Comparison of ENCODE assay signal across 13 mouse cellular contexts in genomic region chr7:100990636-100991311, GRCm38 (mm10). TPM values are rescaled to one million over a fixed set of nuclear protein-coding genes. Genes with fewer than 3 reads are reported as not detected.
A peak's percentile ranks its signal among the peaks of the same experiment; 100 is the strongest.
DNase-seq lines count a peak whose midpoint lies in the region; ATAC-seq lines count a peak whose summit lies in the region.
"Had no signal": no experiment of that assay in that cellular context is flagged by ENCODE, and none has a peak within 500 bp of the region (broad histone marks: within the 10 kb centered on the region; RNA-seq: fewer than 3 reads in every experiment).

No protein-coding gene starts in this region.

- H3K4me2 ChIP-seq in kidney, embryonic 14.5 days (replicated peaks; ENCODE audit: low read depth, low read length), result no peak overlapping the region

- intact Hi-C loops in heart, postnatal 25 days (cut with DNase I), result loop anchor here (2.0 kb wide), 1 partner anchor 20 kb away; no protein-coding TSS in a partner anchor

- no peak overlapping the region for H3K4me3 ChIP-seq in kidney, embryonic 14.5 days (ENCODE audit: low read length)
- no peak overlapping the region for H3K4me3 ChIP-seq in brown adipose tissue, adult 24 weeks (ENCODE audit: insufficient read depth, low read depth, low read length)
- H3K4me3 ChIP-seq: myocyte had no signal

- DNase-seq in kidney, adult 11 months, result peak; percentile 49
- peak; percentile 76 for DNase-seq in heart, postnatal 25 days (ENCODE audit: low spot score)
- peak; percentile 74 for DNase-seq in lung, postnatal 36 days
- no peak for DNase-seq in embryo, embryonic 10.5 days (ENCODE audit: low spot score)
- DNase-seq in c-Kit-positive CD71-positive TER-119-positive erythroid progenitor cells, embryonic 14.5 days (ENCODE audit: low spot score), result no peak
- DNase-seq in layer of hippocampus, adult 11-12 months (ENCODE audit: low spot score), result no peak
- DNase-seq: cerebellum, postnatal 36 days; thymus, adult 2 months had no signal

- H3K4me1 ChIP-seq in kidney, embryonic 14.5 days (ENCODE audit: control insufficient read depth, insufficient read depth, low read length), result no peaks in the 10 kb centered on the region
- peaks cover 36% of the 10 kb centered on the region for H3K4me1 ChIP-seq in brown adipose tissue, adult 24 weeks (ENCODE audit: control insufficient read depth, insufficient read depth, insufficient read length, low read length)

- no peaks in the 10 kb centered on the region for H3K36me3 ChIP-seq in kidney, embryonic 14.5 days (ENCODE audit: control insufficient read depth, insufficient read depth, low read length)
- H3K36me3 ChIP-seq: G1E had no signal

- WGBS in kidney, embryonic 14.5 days, result 44% methylated on average over 9 of the region's 9 CpGs

- no peak overlapping the region for H3K9ac ChIP-seq in kidney, embryonic 14.5 days (ENCODE audit: low read depth, low read length)

- H3K27ac ChIP-seq in kidney, embryonic 14.5 days (ENCODE audit: low read depth, low read length), result no peak overlapping the region
- peak overlapping the region; percentile 57 for H3K27ac ChIP-seq in brown adipose tissue, adult 24 weeks (replicated peaks; ENCODE audit: low read depth, low read length)

- ATAC-seq in kidney, embryonic 14.5 days (ENCODE audit: low FRiP score, low TSS enrichment), result no peak
- ATAC-seq: intestine, postnatal 0 days had no signal

- no peaks in the 10 kb centered on the region for H3K27me3 ChIP-seq in kidney, embryonic 14.5 days (ENCODE audit: control insufficient read depth, insufficient read depth, low read length)

- no peaks in the 10 kb centered on the region for H3K9me3 ChIP-seq in kidney, embryonic 14.5 days (ENCODE audit: control insufficient read depth, low read length)
- H3K9me3 ChIP-seq: G1E had no signal

RNA-seq across cellular contexts. Expression of gene P2ry6, which starts 16.3 kb away (rescaled TPM):
- polyA plus RNA-seq in kidney, embryonic 14.5 days (2014; fragmentation: Nextera tagmentation; extraction: Ambion mirVana), result 3.6 and 4.4 TPM in 2 replicates
- polyA plus RNA-seq in brown adipose tissue, adult 24 weeks (2012; ENCODE audit: insufficient read depth, insufficient read length, missing spikeins), result 3.7 and 4.5 TPM in 2 replicates
- total RNA-seq in heart, postnatal 25 days (2021), result 1 to 10 TPM; 4.4 TPM

RNA-seq across cellular contexts. Expression of gene P2ry2, which starts 21.9 kb away (rescaled TPM):
- 0.72 and 0.84 TPM in 2 replicates for polyA plus RNA-seq in kidney, embryonic 14.5 days (2014; fragmentation: Nextera tagmentation; extraction: Ambion mirVana)
- 7.1 and 8.0 TPM in 2 replicates for polyA plus RNA-seq in brown adipose tissue, adult 24 weeks (2012; ENCODE audit: insufficient read depth, insufficient read length, missing spikeins)
- total RNA-seq in heart, postnatal 25 days (2021), result 10 to 100 TPM; 17.3 to 26.1 TPM
- polyA plus RNA-seq: G1E had no signal

RNA-seq across cellular contexts. Expression of gene Arhgef17, which starts 58.9 kb away (rescaled TPM):
- polyA plus RNA-seq in kidney, embryonic 14.5 days (2014; fragmentation: Nextera tagmentation; extraction: Ambion mirVana), result 11.6 and 15.5 TPM in 2 replicates
- polyA plus RNA-seq in brown adipose tissue, adult 24 weeks (2012; ENCODE audit: insufficient read depth, insufficient read length, missing spikeins), result 2.5 and 3.3 TPM in 2 replicates
- total RNA-seq in heart, postnatal 25 days (2021), result 10 to 100 TPM; 24.0 to 28.8 TPM

Comparison
In these comparisons a context has a peak if more than half of its experiments do, and no peak if none do; other contexts are left out.
1. DNase-seq: peak in kidney, adult 11 months (single experiment), heart, postnatal 25 days (single experiment) and lung, postnatal 36 days (single experiment); none in embryo, embryonic 10.5 days (single experiment), c-Kit-positive CD71-positive TER-119-positive erythroid progenitor cells, embryonic 14.5 days (single experiment) and layer of hippocampus, adult 11-12 months (single experiment).